Mouse (Mus musculus) testis, postnatal 10 days (tissue): ENCODE measurements around the gene Eif3l.
A peak's percentile ranks its signal among the peaks of the same experiment; 100 is the strongest.
"Not testable (repeated sequence)": the region's sequence is repeated elsewhere in the genome, so short reads cannot be mapped to it uniquely, and the experiment has no call there.

Experiments
- DNase-seq: peaks from one replicate; pipeline ENCODE4 v3.0.0; 2021; ENCODE audit warnings: low spot score

Gene Eif3l

GRCm38 (mm10) chr15:79074913-79075532 lies at the start of gene Eif3l:
TSS of gene Eif3l (plus strand) at chr15:79075179.
- DNase-seq = peak; percentile 87

GRCm38 (mm10) chr15:79025687-79026308 lies 49.2 kb upstream of the Eif3l start:
- DNase-seq = no peak

GRCm38 (mm10) chr15:79026511-79027290 lies 48.3 kb upstream of the Eif3l start:
- DNase-seq = peak; percentile 70

- DNase-seq = peak; percentile 73
These were observed 47.4 kb upstream of the Eif3l start for GRCm38 (mm10) chr15:79027291-79028205.

GRCm38 (mm10) chr15:79028237-79028738 lies 46.7 kb upstream of the Eif3l start, which contains the start of gene H1f0:
TSS of gene H1f0 (plus strand) at chr15:79028450.
- peak; percentile 97 for DNase-seq

GRCm38 (mm10) chr15:79028823-79029484 lies 46.0 kb upstream of the Eif3l start:
- no peak for DNase-seq

GRCm38 (mm10) chr15:79029519-79030241 lies 45.3 kb upstream of the Eif3l start:
- DNase-seq = no peak

GRCm38 (mm10) chr15:79030551-79031435 lies 44.2 kb upstream of the Eif3l start:
- peak; percentile 86 for DNase-seq

- DNase-seq = not testable (repeated sequence)
These were observed 43.1 kb upstream of the Eif3l start for GRCm38 (mm10) chr15:79031908-79032307.

- DNase-seq = peak; percentile 91
These were observed 37.1 kb upstream of the Eif3l start for GRCm38 (mm10) chr15:79037913-79038328.

- DNase-seq = no peak
These were observed 36.6 kb upstream of the Eif3l start for GRCm38 (mm10) chr15:79038331-79038730.

GRCm38 (mm10) chr15:79038853-79039252 lies 36.1 kb upstream of the Eif3l start:
- DNase-seq = peak; percentile 88

GRCm38 (mm10) chr15:79040501-79041416 lies 34.2 kb upstream of the Eif3l start:
- DNase-seq = no peak

GRCm38 (mm10) chr15:79041585-79041984 lies 33.4 kb upstream of the Eif3l start, which contains the start of gene Galr3:
TSS of gene Galr3 (plus strand) at chr15:79041885.
- no peak for DNase-seq

GRCm38 (mm10) chr15:79042721-79043491 lies 32.1 kb upstream of the Eif3l start:
- DNase-seq = no peak

GRCm38 (mm10) chr15:79044837-79045236 lies 30.1 kb upstream of the Eif3l start:
- DNase-seq = no peak

- no peak for DNase-seq
These were observed 26.8 kb upstream of the Eif3l start for GRCm38 (mm10) chr15:79048186-79048585.
